Mouse (Mus musculus) embryonic facial prominence, embryonic 11.5 days (tissue): Measurements from ENCODE around the gene Pck2. TPM values are rescaled to one million over a fixed set of nuclear protein-coding genes. Genes with fewer than 3 reads are reported as not detected.
A peak's percentile ranks its signal among the peaks of the same experiment; 100 is the strongest.

Experiments used
- ATAC-seq: fragments of 200-750 bp; cut with Nextera tagmentation; replicated peaks from 2 replicates; pipeline ENCODE4 v1.8.0; 2017; ENCODE audit warnings: low read depth; ENCODE audit not compliant: insufficient number of reproducible peaks, low FRiP score, low TSS enrichment
- DNase-seq: peaks from one replicate; pipeline ENCODE4 v3.0.0-alpha.2; 2015; ENCODE audit warnings: low spot score
- H3K27ac ChIP-seq: fragments of 300-500 bp; sonication (generic); replicated peaks from 2 replicates; pipeline ENCODE4 v1.5.1; 2014; ENCODE audit warnings: mild to moderate bottlenecking, low read depth, low read length, control low read depth
- H3K27me3 ChIP-seq: fragments of 300-500 bp; sonication (generic); 2 replicates; pipeline ENCODE4 v1.6.1; 2014; ENCODE audit warnings: mild to moderate bottlenecking, low read length, moderate library complexity, mixed read lengths; ENCODE audit not compliant: control insufficient read depth, insufficient read depth
- H3K36me3 ChIP-seq: fragments of 300-500 bp; sonication (generic); replicated peaks from 2 replicates; pipeline ENCODE4 v1.6.1; 2014; ENCODE audit warnings: low read depth, mild to moderate bottlenecking, low read length, moderate library complexity, mixed read lengths; ENCODE audit not compliant: control insufficient read depth, insufficient read depth
- H3K4me1 ChIP-seq: fragments of 300-500 bp; sonication (generic); 2 replicates; pipeline ENCODE4 v1.6.1; 2014; ENCODE audit warnings: low read length, mixed read lengths; ENCODE audit not compliant: control insufficient read depth, insufficient read depth
- H3K4me2 ChIP-seq: fragments of 300-500 bp; sonication (generic); 2 replicates; pipeline ENCODE4 v1.6.1; 2014; ENCODE audit warnings: low read depth, mild to moderate bottlenecking, control low read depth, low read length, moderate library complexity
- H3K4me3 ChIP-seq: fragments of 300-500 bp; sonication (generic); 2 replicates; pipeline ENCODE4 v1.5.1; 2014; ENCODE audit warnings: low read depth, low read length, control low read depth
- H3K9ac ChIP-seq: fragments of 300-500 bp; sonication (generic); replicated peaks from 2 replicates; pipeline ENCODE4 v1.6.1; 2014; ENCODE audit warnings: mild to moderate bottlenecking, control low read depth, low read length
- H3K9me3 ChIP-seq: fragments of 300-500 bp; sonication (generic); replicated peaks from 2 replicates; pipeline ENCODE4 v1.6.1; 2016; ENCODE audit warnings: mild to moderate bottlenecking, low read length, inconsistent platforms, mixed read lengths; ENCODE audit not compliant: control insufficient read depth
- WGBS: fragments of 180-500 bp; shearing (Covaris S2); extraction: QIAGEN DNeasy Blood & Tissue Kit; methylation state at CpG from one replicate; pipeline ENCODE4 v1.1.7; 2014; 5-methylcytosine and 5-hydroxymethylcytosine counted together
- polyA plus RNA-seq: library from polyadenylated mRNA; unstranded; fragments of >200 nt; fragmentation: Nextera tagmentation; extraction: Ambion mirVana; gene quantifications from 2 replicates; pipeline ENCODE4 v1.2.1, GENCODE M21; 2014

Pck2 gene
- polyA plus RNA-seq, 1 experiment from 2014 or later, result 12.7 TPM

DNA sequence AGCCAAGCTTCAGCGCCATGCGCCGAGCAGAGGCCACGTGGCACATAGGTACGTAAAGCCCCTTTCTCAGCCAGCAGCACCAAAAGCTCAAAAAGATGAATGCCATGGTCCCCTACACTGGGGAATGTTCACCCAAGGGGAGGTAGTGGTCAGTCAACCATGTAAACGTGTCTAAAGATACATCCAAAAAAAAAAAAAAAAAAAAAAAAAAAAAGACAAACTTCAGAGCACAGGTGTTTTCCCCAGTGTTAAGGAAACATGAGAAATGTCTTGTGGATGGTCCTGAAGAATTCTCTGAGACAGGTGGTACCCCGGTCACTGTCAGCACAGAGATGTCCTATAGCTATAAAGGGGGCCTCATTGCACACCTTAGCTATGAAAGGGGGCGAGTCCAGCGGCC is 34.5 kb upstream of the Pck2 start:
- H3K4me3 ChIP-seq, result no peak overlapping the region
- no peak for ATAC-seq
- H3K9ac ChIP-seq, result no peak overlapping the region
- no peak overlapping the region for H3K4me2 ChIP-seq
- no peak overlapping the region for H3K27ac ChIP-seq
- 87% methylated on average over 9 of the region's 9 CpGs for WGBS
- DNase-seq, result no peak
- no peaks in the 10 kb centered on the region for H3K27me3 ChIP-seq
- H3K9me3 ChIP-seq, result no peaks in the 10 kb centered on the region
- H3K36me3 ChIP-seq, result no peaks in the 10 kb centered on the region
- no peaks in the 10 kb centered on the region for H3K4me1 ChIP-seq

GRCm38 (mm10) chr14:55507801-55508200 is 32.3 kb upstream of the Pck2 start:
- 54% methylated on average over 7 of the region's 7 CpGs for WGBS
- no peaks in the 10 kb centered on the region for H3K4me1 ChIP-seq
- H3K27ac ChIP-seq, result no peak overlapping the region
- H3K4me2 ChIP-seq, result no peak overlapping the region
- DNase-seq (no peak), ATAC-seq (no peak)
- no peak overlapping the region for H3K4me3 ChIP-seq
- no peak overlapping the region for H3K9ac ChIP-seq
- H3K9me3 ChIP-seq, result no peaks in the 10 kb centered on the region
- H3K27me3 ChIP-seq, result no peaks in the 10 kb centered on the region
- no peaks in the 10 kb centered on the region for H3K36me3 ChIP-seq

- Histone ChIP-seq H3K27ac (no peak overlapping the region), H3K4me3 (no peak overlapping the region)
These were observed 30.5 kb upstream of the Pck2 start for GRCm38 (mm10) chr14:55509540-55509939.

DNA sequence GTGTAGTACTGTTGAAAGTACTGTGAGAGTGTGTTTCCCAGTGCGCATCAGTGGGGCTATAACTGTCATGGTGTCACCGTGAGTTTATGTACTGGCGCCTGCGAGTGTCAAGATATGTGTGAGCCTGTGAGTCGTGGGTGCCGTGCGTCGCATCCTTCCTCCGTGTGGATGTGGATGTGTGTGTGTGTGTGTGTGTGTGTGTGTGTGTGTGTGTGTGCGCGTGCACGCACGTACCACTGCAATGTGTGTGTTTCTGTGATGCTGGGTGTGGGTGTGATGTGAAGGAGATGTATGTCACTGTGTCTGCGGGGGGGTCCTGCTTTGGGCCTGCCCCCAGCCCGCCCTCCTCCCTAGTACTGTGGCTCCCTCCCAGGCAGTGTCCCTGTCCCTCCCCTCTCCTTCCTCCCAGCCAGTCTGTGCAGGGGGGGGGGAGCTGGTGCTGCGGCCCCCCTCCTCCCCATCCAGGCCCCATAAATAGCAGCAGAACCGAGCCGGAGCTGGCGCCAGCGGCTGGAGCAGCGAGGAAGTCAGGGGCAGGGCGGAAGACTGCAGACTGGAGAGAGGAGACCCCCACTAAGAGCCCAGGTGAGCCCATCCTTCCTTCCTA is 29.8 kb upstream of the Pck2 start, which contains the start of gene Cpne6:
Gene Cpne6 (plus strand): TSS at position 321 of the 607 bp plus-strand sequence.
- no peaks in the 10 kb centered on the region for H3K9me3 ChIP-seq
- H3K36me3 ChIP-seq, result no peaks in the 10 kb centered on the region
- no peak within 1 kb of the TSS for H3K4me3 ChIP-seq
- no peaks in the 10 kb centered on the region for H3K4me1 ChIP-seq
- H3K4me2 ChIP-seq, result no peak within 1 kb of the TSS; the same call in 1 of the 2 replicates
- no peak for ATAC-seq
- H3K27ac ChIP-seq, result no peak within 1 kb of the TSS
- no peak within 1 kb of the TSS for H3K9ac ChIP-seq
- no peaks in the 10 kb centered on the region for H3K27me3 ChIP-seq
- DNase-seq, result no peak
- 73% methylated on average over 20 of the region's 22 CpGs for WGBS

More at GRCm38 (mm10) chr14:55509540-55509939, 30.5 kb upstream of the Pck2 start:
- 84% methylated on average over 10 of the region's 10 CpGs for WGBS
- no peaks in the 10 kb centered on the region for H3K9me3 ChIP-seq
- H3K36me3 ChIP-seq, result no peaks in the 10 kb centered on the region
- no peaks in the 10 kb centered on the region for H3K4me1 ChIP-seq
- ATAC-seq, result no peak
- no peaks in the 10 kb centered on the region for H3K27me3 ChIP-seq
- no peak for DNase-seq
- H3K9ac ChIP-seq, result no peak overlapping the region
- H3K4me2 ChIP-seq, result no peak overlapping the region

DNA sequence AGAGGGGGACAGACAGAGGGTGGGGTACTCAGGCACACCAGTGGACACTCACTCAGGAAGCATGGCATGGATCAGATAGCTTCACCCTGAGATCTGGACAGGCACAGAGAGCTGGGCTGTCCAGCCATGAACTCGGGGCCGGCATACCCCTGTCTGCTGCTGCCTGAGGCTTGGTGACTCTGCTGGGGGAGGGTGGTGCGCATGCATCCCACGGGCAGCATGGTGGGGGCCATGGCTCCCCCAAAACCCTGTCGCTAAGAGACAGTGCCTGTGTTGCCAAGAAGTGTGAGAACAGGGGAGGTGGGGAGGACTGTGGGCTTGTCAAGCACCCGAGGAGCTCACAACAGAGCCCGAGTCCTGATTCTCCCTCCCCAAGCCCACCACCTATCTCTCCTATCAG is 29.0 kb upstream of the Pck2 start:
- 0 out of 2 replicates have a peak, but pooled peaks have one; percentile 25 for ATAC-seq
- 54% methylated on average over 7 of the region's 7 CpGs for WGBS
- Histone ChIP-seq H3K27me3 (no peaks in the 10 kb centered on the region), H3K27ac (no peak overlapping the region), H3K4me2 (no peak overlapping the region; the same call in 1 of the 2 replicates), H3K9ac (no peak overlapping the region), H3K4me1 (no peaks in the 10 kb centered on the region), H3K36me3 (no peaks in the 10 kb centered on the region), H3K9me3 (no peaks in the 10 kb centered on the region), H3K4me3 (no peak overlapping the region)
- no peak for DNase-seq

DNA sequence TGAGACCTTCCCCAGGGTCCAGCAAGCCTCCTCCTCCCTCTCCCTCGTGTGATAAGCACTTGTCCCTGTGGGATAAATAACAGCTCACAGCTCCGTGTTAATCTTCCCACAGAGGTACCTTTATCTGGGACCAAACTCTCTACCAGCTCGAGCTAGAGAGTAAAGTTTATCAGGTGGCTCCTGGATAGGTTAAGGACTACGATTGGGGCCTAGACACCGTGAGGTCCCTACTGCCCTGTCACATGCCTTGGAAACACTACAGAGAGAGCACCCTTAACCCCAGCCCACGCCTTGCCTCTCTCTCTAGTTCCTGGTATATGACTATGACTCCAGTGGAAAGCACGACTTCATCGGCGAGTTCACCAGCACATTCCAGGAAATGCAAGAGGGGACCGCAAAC is 26.1 kb upstream of the Pck2 start:
- Histone ChIP-seq H3K9ac (no peak overlapping the region), H3K9me3 (no peaks in the 10 kb centered on the region), H3K27me3 (no peaks in the 10 kb centered on the region), H3K4me1 (no peaks in the 10 kb centered on the region), H3K27ac (no peak overlapping the region), H3K36me3 (no peaks in the 10 kb centered on the region), H3K4me3 (no peak overlapping the region), H3K4me2 (no peak overlapping the region)
- WGBS, result 72% methylated on average over 10 of the region's 10 CpGs
- ATAC-seq (no peak), DNase-seq (no peak)

DNA sequence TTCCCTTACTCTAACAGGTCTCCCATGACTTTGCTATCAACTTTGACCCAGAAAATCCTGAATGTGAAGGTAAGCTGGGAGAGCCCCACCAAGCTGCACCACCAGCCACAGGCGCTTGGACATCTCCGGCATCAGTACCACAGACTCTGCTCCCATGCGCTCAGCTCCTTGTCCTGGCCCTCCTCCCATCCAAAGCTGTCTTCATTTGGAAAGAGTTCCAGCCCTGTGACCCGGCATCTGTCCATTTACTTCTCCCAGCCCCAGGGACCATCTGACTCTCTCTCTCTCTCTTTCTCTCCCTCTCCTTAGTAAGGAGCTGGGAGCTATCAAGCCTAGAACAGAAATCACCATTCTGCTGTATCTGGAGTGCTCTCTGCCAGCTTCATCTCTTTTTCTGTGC is 24.2 kb upstream of the Pck2 start:
- no peak for DNase-seq
- no peak for ATAC-seq
- H3K9me3 ChIP-seq, result no peaks in the 10 kb centered on the region
- H3K4me3 ChIP-seq, result no peak overlapping the region
- no peak overlapping the region for H3K9ac ChIP-seq
- WGBS, result 79% methylated on average over 4 of the region's 4 CpGs
- no peak overlapping the region for H3K27ac ChIP-seq
- no peaks in the 10 kb centered on the region for H3K36me3 ChIP-seq
- peaks cover 2% of the 10 kb centered on the region for H3K4me1 ChIP-seq
- H3K4me2 ChIP-seq, result no peak overlapping the region
- H3K27me3 ChIP-seq, result peaks cover 10% of the 10 kb centered on the region

GRCm38 (mm10) chr14:55518897-55519296 is 21.2 kb upstream of the Pck2 start:
- peaks cover 19% of the 10 kb centered on the region for H3K27me3 ChIP-seq
- no peak overlapping the region for H3K4me3 ChIP-seq
- H3K36me3 ChIP-seq, result no peaks in the 10 kb centered on the region
- DNase-seq (peak; percentile 22), ATAC-seq (peak; percentile 76; the same call in 1 of the 2 replicates)
- no peak overlapping the region for H3K4me2 ChIP-seq
- no peak overlapping the region for H3K27ac ChIP-seq
- 62% methylated on average over 2 of the region's 2 CpGs for WGBS
- peaks cover 4% of the 10 kb centered on the region for H3K4me1 ChIP-seq
- no peak overlapping the region for H3K9ac ChIP-seq
- no peaks in the 10 kb centered on the region for H3K9me3 ChIP-seq
